Mouse (Mus musculus): ENCODE measurements around the gene Timm23.
"Not testable (repeated sequence)": the region's sequence is repeated elsewhere in the genome, so short reads cannot be mapped to it uniquely, and the experiment has no call there.

Timm23 gene

GRCm38 (mm10) chr14:32201791-32202451 is at the start of gene Timm23, which contains the start of gene Parg:
Gene Timm23, minus strand, starts transcription at chr14:32201898.
Gene Parg, plus strand, starts transcription at chr14:32201949.
- peak; percentile 92 for DNase-seq

- no peak for DNase-seq
Measured at GRCm38 (mm10) chr14:32249616-32250015, 47.9 kb upstream of the Timm23 start.

GRCm38 (mm10) chr14:32246019-32246418 is 44.3 kb upstream of the Timm23 start:
- DNase-seq, result no peak

GRCm38 (mm10) chr14:32242401-32242800 is 40.7 kb upstream of the Timm23 start:
- no peak for DNase-seq

- no peak for DNase-seq
Measured at GRCm38 (mm10) chr14:32228996-32229395, 27.3 kb upstream of the Timm23 start.

- no peak for DNase-seq
Measured at GRCm38 (mm10) chr14:32226601-32227000, 24.9 kb upstream of the Timm23 start.

- DNase-seq, result no peak
Measured at GRCm38 (mm10) chr14:32201354-32201753, 344 bp downstream of the Timm23 start.

- DNase-seq, result not testable (repeated sequence)
Measured at GRCm38 (mm10) chr14:32193557-32193956, 8.1 kb downstream of the Timm23 start.

- DNase-seq, result no peak
Measured at GRCm38 (mm10) chr14:32192437-32192836, 9.3 kb downstream of the Timm23 start.

- no peak for DNase-seq
Measured at GRCm38 (mm10) chr14:32191926-32192325, 9.8 kb downstream of the Timm23 start.

- no peak for DNase-seq
Measured at GRCm38 (mm10) chr14:32190627-32191391, 10.9 kb downstream of the Timm23 start.

- no peak for DNase-seq
Measured at GRCm38 (mm10) chr14:32183846-32184245, 17.9 kb downstream of the Timm23 start.

- DNase-seq, result no peak
Measured at GRCm38 (mm10) chr14:32180861-32181260, 20.8 kb downstream of the Timm23 start.

GRCm38 (mm10) chr14:32179393-32180195 is 22.1 kb downstream of the Timm23 start:
- no peak for DNase-seq

GRCm38 (mm10) chr14:32176590-32176989 is 25.1 kb downstream of the Timm23 start:
- not testable (repeated sequence) for DNase-seq

- no peak for DNase-seq
Measured at GRCm38 (mm10) chr14:32175310-32175709, 26.4 kb downstream of the Timm23 start.

- no peak for DNase-seq
Measured at GRCm38 (mm10) chr14:32170137-32170536, 31.6 kb downstream of the Timm23 start.

GRCm38 (mm10) chr14:32168653-32169231 is 33.0 kb downstream of the Timm23 start:
- DNase-seq, result no peak

- no peak for DNase-seq
Measured at GRCm38 (mm10) chr14:32167326-32167725, 34.4 kb downstream of the Timm23 start.

- DNase-seq, result no peak
Measured at GRCm38 (mm10) chr14:32166840-32167239, 34.9 kb downstream of the Timm23 start.

GRCm38 (mm10) chr14:32166062-32166441 is 35.6 kb downstream of the Timm23 start:
- no peak for DNase-seq

- DNase-seq, result peak; percentile 28
Measured at GRCm38 (mm10) chr14:32165278-32166061, 36.2 kb downstream of the Timm23 start.

Measured in right cerebral cortex, postnatal 25 days (tissue).